Mouse (Mus musculus) ZHBTc4 (cell line): ENCODE measurements around the gene Ksr2.
"Not testable (repeated sequence)": the region's sequence is repeated elsewhere in the genome, so short reads cannot be mapped to it uniquely, and the experiment has no call there.

Source experiments
- DNase-seq: peaks from one replicate; pipeline ENCODE4 v3.0.0-alpha.2; 2011; ENCODE audit warnings: low read depth, low spot score

Ksr2 gene

GRCm38 (mm10) chr5:117404671-117405070, 9.1 kb upstream of the Ksr2 start:
- peak; percentile 51 for DNase-seq

GRCm38 (mm10) chr5:117408216-117408615, 5.6 kb upstream of the Ksr2 start:
- DNase-seq = peak; percentile 86

GRCm38 (mm10) chr5:117409369-117409768, 4.4 kb upstream of the Ksr2 start:
- DNase-seq = no peak

- DNase-seq = no peak
Measured at GRCm38 (mm10) chr5:117414611-117415010, 811 bp downstream of the Ksr2 start.

GRCm38 (mm10) chr5:117415011-117415912, 1.5 kb downstream of the Ksr2 start:
- no peak for DNase-seq

- no peak for DNase-seq
Measured at GRCm38 (mm10) chr5:117417442-117417841, 3.6 kb downstream of the Ksr2 start.

- not testable (repeated sequence) for DNase-seq
Measured at GRCm38 (mm10) chr5:117433501-117433900, 19.7 kb downstream of the Ksr2 start.

- no peak for DNase-seq
Measured at GRCm38 (mm10) chr5:117440261-117440660, 26.5 kb downstream of the Ksr2 start.

GRCm38 (mm10) chr5:117441242-117441842, 27.5 kb downstream of the Ksr2 start:
- DNase-seq = no peak

- DNase-seq = no peak
Measured at GRCm38 (mm10) chr5:117442157-117442765, 28.5 kb downstream of the Ksr2 start.

- no peak for DNase-seq
Measured at GRCm38 (mm10) chr5:117443141-117443540, 29.3 kb downstream of the Ksr2 start.

- no peak for DNase-seq
Measured at GRCm38 (mm10) chr5:117443902-117444301, 30.1 kb downstream of the Ksr2 start.

GRCm38 (mm10) chr5:117447698-117448097, 33.9 kb downstream of the Ksr2 start:
- DNase-seq = peak; percentile 73

GRCm38 (mm10) chr5:117452013-117452412, 38.2 kb downstream of the Ksr2 start:
- no peak for DNase-seq

GRCm38 (mm10) chr5:117455546-117455945, 41.7 kb downstream of the Ksr2 start:
- DNase-seq = no peak

- no peak for DNase-seq
Measured at GRCm38 (mm10) chr5:117457121-117457520, 43.3 kb downstream of the Ksr2 start.

GRCm38 (mm10) chr5:117457583-117457982, 43.8 kb downstream of the Ksr2 start:
- DNase-seq = no peak

GRCm38 (mm10) chr5:117458899-117459298, 45.1 kb downstream of the Ksr2 start:
- DNase-seq = no peak

- no peak for DNase-seq
Measured at GRCm38 (mm10) chr5:117460261-117460660, 46.5 kb downstream of the Ksr2 start.

- no peak for DNase-seq
Measured at GRCm38 (mm10) chr5:117467052-117467451, 53.3 kb downstream of the Ksr2 start.

- no peak for DNase-seq
Measured at GRCm38 (mm10) chr5:117468961-117469360, 55.2 kb downstream of the Ksr2 start.

GRCm38 (mm10) chr5:117469572-117469971, 55.8 kb downstream of the Ksr2 start:
- DNase-seq = no peak

- DNase-seq = no peak
Measured at GRCm38 (mm10) chr5:117481162-117481561, 67.4 kb downstream of the Ksr2 start.
